Mouse (Mus musculus): ENCODE results near the gene Slc35c2. TPM values are rescaled to one million over a fixed set of nuclear protein-coding genes. Genes with fewer than 3 reads are reported as not detected.

Gene Slc35c2
- polyA plus RNA-seq, 1 experiment from 2014 or later: 199 TPM

DNA sequence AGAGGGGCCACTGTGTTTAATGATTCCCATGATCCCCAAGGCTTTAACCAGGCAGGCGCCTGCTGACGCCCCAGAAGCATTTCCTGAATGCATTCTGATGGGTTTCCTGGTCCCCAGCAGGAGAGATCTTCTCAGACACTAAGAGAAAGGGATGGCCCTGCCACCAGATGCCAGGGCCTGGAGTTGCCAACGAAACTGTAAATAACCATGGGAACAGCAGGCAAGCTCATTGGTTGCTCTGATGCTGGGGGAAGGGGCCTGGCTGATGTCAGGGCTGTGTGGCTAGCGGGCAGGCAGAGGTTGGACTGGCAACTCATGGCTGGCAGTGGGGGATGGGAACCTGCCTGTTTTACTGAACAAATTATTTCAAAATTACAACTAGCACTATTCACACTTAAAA is 14.1 kb downstream of the Slc35c2 start:
- no peak for TF ChIP-seq CTCF (IDR thresholded peaks at IDR 0.05; ENCODE audit: low read depth)
- Histone ChIP-seq H3K36me3 (ENCODE audit: control insufficient read depth, insufficient read depth) (peaks cover 13% of the 10 kb centered on the region; the same call in 1 of the 2 replicates), H3K4me2 (replicated peaks; ENCODE audit: low read depth) (no peak overlapping the region), H3K4me3 (ENCODE audit: low read depth, low read length) (no peak overlapping the region), H3K9me3 (ENCODE audit: control insufficient read depth) (no peaks in the 10 kb centered on the region), H3K4me1 (replicated peaks; ENCODE audit: control insufficient read depth, insufficient read depth, low read length) (no peaks in the 10 kb centered on the region), H3K27ac (ENCODE audit: low read depth, low read length) (no peak overlapping the region), H3K9ac (ENCODE audit: low read depth, low read length) (no peak overlapping the region), H3K27me3 (replicated peaks; ENCODE audit: control insufficient read depth, insufficient read depth, low read length) (no peaks in the 10 kb centered on the region)
- ATAC-seq: no peak
- 36% methylated on average over 4 of the region's 4 CpGs for WGBS

GRCm38 (mm10) chr2:165271326-165271725 is 16.3 kb downstream of the Slc35c2 start:
- WGBS: 24% methylated on average over 8 of the region's 8 CpGs
- H3K9me3 ChIP-seq (ENCODE audit: control insufficient read depth): no peaks in the 10 kb centered on the region
- no peaks in the 10 kb centered on the region for H3K4me1 ChIP-seq (replicated peaks; ENCODE audit: control insufficient read depth, insufficient read depth, low read length)
- H3K36me3 ChIP-seq (ENCODE audit: control insufficient read depth, insufficient read depth): no peaks in the 10 kb centered on the region; the same call in 1 of the 2 replicates
- no peak for TF ChIP-seq CTCF (IDR thresholded peaks at IDR 0.05; ENCODE audit: low read depth)
- no peak overlapping the region for H3K27ac ChIP-seq (ENCODE audit: low read depth, low read length)
- no peak overlapping the region for H3K4me3 ChIP-seq (ENCODE audit: low read depth, low read length)
- peaks cover 4% of the 10 kb centered on the region; the same call in 1 of the 2 replicates for H3K27me3 ChIP-seq (replicated peaks; ENCODE audit: control insufficient read depth, insufficient read depth, low read length)
- no peak overlapping the region for H3K4me2 ChIP-seq (replicated peaks; ENCODE audit: low read depth)
- ATAC-seq: no peak
- H3K9ac ChIP-seq (ENCODE audit: low read depth, low read length): no peak overlapping the region

DNA sequence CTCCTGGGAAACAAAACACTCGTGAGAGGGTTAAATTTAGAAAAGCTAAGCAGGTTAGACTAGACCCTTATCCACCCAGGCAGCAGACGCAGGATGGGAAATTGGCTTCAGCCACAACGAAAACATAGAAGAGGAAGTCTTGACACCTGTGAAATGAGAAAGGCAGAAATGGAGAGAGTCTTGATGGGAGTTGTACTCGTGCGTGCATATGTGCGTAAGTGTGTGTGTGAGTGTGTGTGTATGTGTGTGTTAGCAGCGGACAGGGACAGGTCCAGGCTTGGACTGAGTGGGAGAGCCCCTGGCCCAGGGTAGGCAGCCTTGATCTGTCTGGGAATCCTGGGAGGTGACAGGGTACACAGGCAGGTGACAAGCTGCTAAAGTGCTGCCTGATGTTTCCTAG is 16.8 kb downstream of the Slc35c2 start:
- ATAC-seq: no peak
- WGBS: 44% methylated on average over 7 of the region's 7 CpGs
- H3K4me2 ChIP-seq (replicated peaks; ENCODE audit: low read depth): no peak overlapping the region

GRCm38 (mm10) chr2:165266739-165267138 is 20.9 kb downstream of the Slc35c2 start:
- ATAC-seq: no peak
- no peak overlapping the region for H3K4me3 ChIP-seq (ENCODE audit: low read depth, low read length)
- no peak overlapping the region for H3K4me2 ChIP-seq (replicated peaks; ENCODE audit: low read depth)
- no peak overlapping the region for H3K27ac ChIP-seq (ENCODE audit: low read depth, low read length)
- peaks cover 9% of the 10 kb centered on the region; the same call in 1 of the 2 replicates for H3K27me3 ChIP-seq (replicated peaks; ENCODE audit: control insufficient read depth, insufficient read depth, low read length)
- no peak overlapping the region for H3K9ac ChIP-seq (ENCODE audit: low read depth, low read length)
- 20% methylated on average over 12 of the region's 12 CpGs for WGBS
- TF ChIP-seq CTCF (IDR thresholded peaks at IDR 0.05; ENCODE audit: low read depth): no peak
- H3K36me3 ChIP-seq (ENCODE audit: control insufficient read depth, insufficient read depth): no peaks in the 10 kb centered on the region
- H3K9me3 ChIP-seq (ENCODE audit: control insufficient read depth): no peaks in the 10 kb centered on the region
- no peaks in the 10 kb centered on the region for H3K4me1 ChIP-seq (replicated peaks; ENCODE audit: control insufficient read depth, insufficient read depth, low read length)

More for the DNA sequence above, 16.8 kb downstream of the Slc35c2 start:
- no peak for TF ChIP-seq CTCF (IDR thresholded peaks at IDR 0.05; ENCODE audit: low read depth)
- no peak overlapping the region for H3K4me3 ChIP-seq (ENCODE audit: low read depth, low read length)
- H3K36me3 ChIP-seq (ENCODE audit: control insufficient read depth, insufficient read depth): no peaks in the 10 kb centered on the region
- no peak overlapping the region for H3K9ac ChIP-seq (ENCODE audit: low read depth, low read length)
- H3K27ac ChIP-seq (ENCODE audit: low read depth, low read length): no peak overlapping the region
- H3K9me3 ChIP-seq (ENCODE audit: control insufficient read depth): no peaks in the 10 kb centered on the region
- H3K27me3 ChIP-seq (replicated peaks; ENCODE audit: control insufficient read depth, insufficient read depth, low read length): peaks cover 4% of the 10 kb centered on the region; the same call in 1 of the 2 replicates
- H3K4me1 ChIP-seq (replicated peaks; ENCODE audit: control insufficient read depth, insufficient read depth, low read length): no peaks in the 10 kb centered on the region

- Histone ChIP-seq H3K4me1 (replicated peaks; ENCODE audit: control insufficient read depth, insufficient read depth, low read length) (no peaks in the 10 kb centered on the region), H3K4me2 (replicated peaks; ENCODE audit: low read depth) (no peak overlapping the region), H3K4me3 (ENCODE audit: low read depth, low read length) (no peak overlapping the region), H3K36me3 (ENCODE audit: control insufficient read depth, insufficient read depth) (no peaks in the 10 kb centered on the region), H3K27me3 (replicated peaks; ENCODE audit: control insufficient read depth, insufficient read depth, low read length) (peaks cover 9% of the 10 kb centered on the region; the same call in 1 of the 2 replicates), H3K9me3 (ENCODE audit: control insufficient read depth) (no peaks in the 10 kb centered on the region), H3K27ac (ENCODE audit: low read depth, low read length) (no peak overlapping the region; the same call in 1 of the 2 replicates), H3K9ac (ENCODE audit: low read depth, low read length) (no peak overlapping the region)
- no peak for TF ChIP-seq CTCF (IDR thresholded peaks at IDR 0.05; ENCODE audit: low read depth)
- WGBS: 53% methylated on average over 7 of the region's 7 CpGs
- no peak for ATAC-seq
Measured at GRCm38 (mm10) chr2:165263861-165264260, 23.8 kb downstream of the Slc35c2 start.

DNA sequence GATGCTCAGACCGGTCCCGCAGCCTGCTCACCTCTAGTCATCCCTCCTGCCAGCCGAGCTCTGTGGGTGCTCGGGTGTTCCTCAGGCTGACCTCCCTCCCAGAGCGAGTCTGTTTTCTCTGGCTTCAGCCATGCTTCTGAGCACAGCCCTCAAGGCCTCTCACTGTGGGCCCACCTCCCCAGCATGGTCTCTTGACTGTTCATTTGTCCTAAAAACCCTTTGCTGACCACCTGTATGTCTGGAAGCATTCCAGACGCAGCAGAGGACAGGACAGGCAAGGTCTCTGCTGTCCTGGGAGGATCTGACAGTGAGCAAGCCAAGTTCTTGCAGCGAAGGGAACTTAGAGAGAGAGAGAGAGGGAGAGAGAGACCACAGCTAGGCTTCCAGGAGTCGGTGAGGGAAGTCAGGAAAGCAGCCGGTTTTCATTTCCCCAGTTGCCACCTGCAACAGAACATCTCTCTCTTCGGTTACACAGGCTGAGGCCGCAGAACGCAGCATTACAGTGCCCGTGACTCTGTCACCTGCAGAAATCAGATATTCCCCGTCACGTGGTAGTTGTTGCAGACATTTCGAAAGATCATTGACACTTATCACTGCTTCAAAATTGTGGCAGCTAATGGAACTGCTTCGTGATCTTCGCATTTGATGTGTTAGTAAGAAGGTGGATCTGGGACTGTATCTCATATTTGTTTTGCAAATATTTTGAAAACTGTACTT is 25.2 kb downstream of the Slc35c2 start:
- TF ChIP-seq CTCF (IDR thresholded peaks at IDR 0.05; ENCODE audit: low read depth): no peak
- peaks cover 9% of the 10 kb centered on the region; the same call in 1 of the 2 replicates for H3K27me3 ChIP-seq (replicated peaks; ENCODE audit: control insufficient read depth, insufficient read depth, low read length)
- no peak overlapping the region for H3K27ac ChIP-seq (ENCODE audit: low read depth, low read length)
- no peak for ATAC-seq
- no peak overlapping the region for H3K9ac ChIP-seq (ENCODE audit: low read depth, low read length)
- no peaks in the 10 kb centered on the region for H3K4me1 ChIP-seq (replicated peaks; ENCODE audit: control insufficient read depth, insufficient read depth, low read length)
- WGBS: 57% methylated on average over 18 of the region's 18 CpGs
- H3K36me3 ChIP-seq (ENCODE audit: control insufficient read depth, insufficient read depth): no peaks in the 10 kb centered on the region
- H3K9me3 ChIP-seq (ENCODE audit: control insufficient read depth): no peaks in the 10 kb centered on the region
- no peak overlapping the region for H3K4me2 ChIP-seq (replicated peaks; ENCODE audit: low read depth)
- no peak overlapping the region for H3K4me3 ChIP-seq (ENCODE audit: low read depth, low read length)
